Mouse (Mus musculus): ENCODE results near the gene Grb10. TPM values are rescaled to one million over a fixed set of nuclear protein-coding genes. Genes with fewer than 3 reads are reported as not detected.

Gene Grb10
- total RNA-seq (2014; rRNA removed), result 94.0 and 110 TPM in 2 replicates
- polyA plus RNA-seq (2015; fragmentation: Nextera tagmentation; extraction: Ambion mirVana), result 43.9 and 44.0 TPM in 2 replicates

DNA sequence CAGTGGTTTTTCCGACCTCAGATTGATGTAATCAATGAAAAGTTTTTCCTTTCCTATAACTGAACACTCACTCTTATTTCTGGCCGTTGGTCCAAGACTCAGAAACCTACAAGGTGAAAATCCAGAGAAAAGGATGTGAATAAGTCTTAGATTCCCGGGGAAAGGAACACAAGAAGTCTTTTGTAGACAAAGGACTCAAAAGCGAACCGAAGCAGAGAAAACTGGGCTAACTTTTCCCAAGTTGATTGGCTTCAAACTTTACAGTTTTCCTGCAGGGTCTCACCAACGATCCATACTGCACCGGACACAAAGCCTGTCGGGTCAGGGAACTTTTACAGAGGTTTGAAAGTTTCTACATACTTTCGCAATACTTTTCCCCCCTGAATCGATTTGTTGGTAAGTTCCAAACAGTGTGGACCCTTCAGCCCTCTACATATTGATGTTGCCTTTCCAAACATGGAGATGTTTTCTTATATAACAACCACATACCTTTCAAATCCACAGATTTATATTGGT lies at the start of gene Grb10:
Grb10 (minus strand) TSS at position 214 of the 516 bp plus-strand sequence.
- H3K4me1 ChIP-seq (ENCODE audit: insufficient read depth, low read length), result no peaks in the 10 kb centered on the region; the same call in 1 of the 2 replicates
- no peaks in the 10 kb centered on the region for H3K9me3 ChIP-seq (ENCODE audit: low read length)
- DNase-seq (ENCODE audit: low spot score) (no peak), ATAC-seq (ENCODE audit: low FRiP score) (no peak)
- 27% methylated on average over 10 of the region's 10 CpGs for WGBS
- peak within 1 kb of the TSS; percentile 43 for H3K4me3 ChIP-seq (ENCODE audit: low read depth, low read length)
- H3K4me2 ChIP-seq (ENCODE audit: low read depth, low read length, poor library complexity, severe bottlenecking), result peak within 1 kb of the TSS; percentile 60
- TF ChIP-seq CTCF (IDR thresholded peaks at IDR 0.05), result no peak
- H3K27ac ChIP-seq (ENCODE audit: low read depth, low read length), result no peak within 1 kb of the TSS
- peaks cover 71% of the 10 kb centered on the region for H3K27me3 ChIP-seq (ENCODE audit: insufficient read depth, low read length)
- H3K36me3 ChIP-seq (ENCODE audit: insufficient read depth, low read length), result no peaks in the 10 kb centered on the region
- H3K9ac ChIP-seq (replicated peaks; ENCODE audit: low read length, poor library complexity, severe bottlenecking), result no peak within 1 kb of the TSS

DNA sequence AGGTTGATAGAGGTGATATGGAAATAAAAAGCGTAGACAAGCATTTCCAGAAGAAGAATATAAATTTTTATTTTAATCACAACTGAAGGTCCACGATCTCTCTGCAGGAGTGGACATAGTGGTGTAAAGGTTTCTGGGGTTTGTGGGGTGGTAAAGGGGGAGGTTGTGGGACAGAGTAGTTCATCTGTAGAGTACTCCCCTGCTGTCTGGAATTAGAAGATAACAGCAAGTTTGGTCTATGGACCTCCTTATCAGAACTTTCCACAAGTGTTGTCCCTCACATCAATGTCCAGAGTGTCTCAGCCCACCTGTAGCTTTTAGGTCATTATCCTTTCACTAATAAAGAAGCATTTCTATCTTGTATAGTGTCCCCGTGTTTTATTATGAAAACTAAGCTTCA lies 43.2 kb upstream of the Grb10 start:
- H3K9me3 ChIP-seq (ENCODE audit: low read length), result 0 out of 2 replicates have a peak, but pooled peaks cover 3% of the 10 kb centered on the region
- WGBS, result 87% methylated on average over 3 of the region's 3 CpGs
- TF ChIP-seq CTCF (IDR thresholded peaks at IDR 0.05), result no peak

DNA sequence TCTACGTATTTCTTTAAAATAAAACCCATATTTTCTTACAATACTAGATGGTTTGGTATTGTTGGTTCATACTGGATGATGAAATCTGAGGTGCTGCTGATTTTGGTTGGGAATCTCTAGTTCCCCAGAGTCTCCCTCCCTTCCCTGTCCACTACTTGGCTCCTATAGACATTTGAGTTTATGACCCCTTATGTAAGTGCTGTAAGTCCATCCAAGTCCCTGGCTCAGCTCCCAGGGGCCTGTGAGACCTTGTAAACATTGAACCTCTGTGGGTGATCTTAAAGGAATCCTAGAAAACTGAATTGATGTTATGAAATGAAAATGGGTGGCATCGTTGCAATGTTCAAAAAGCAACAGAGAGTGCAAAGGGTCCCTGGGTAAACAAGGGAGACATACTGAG lies 40.7 kb upstream of the Grb10 start:
- TF ChIP-seq CTCF (IDR thresholded peaks at IDR 0.05), result no peak
- whole genome bisulfite sequencing, result 81% methylated on average over 2 of the region's 2 CpGs

More for the DNA sequence above, 43.2 kb upstream of the Grb10 start:
- Histone ChIP-seq H3K27ac (ENCODE audit: low read depth, low read length) (no peak overlapping the region), H3K36me3 (ENCODE audit: insufficient read depth, low read length) (no peaks in the 10 kb centered on the region), H3K4me2 (ENCODE audit: low read depth, low read length, poor library complexity, severe bottlenecking) (no peak overlapping the region), H3K9ac (replicated peaks; ENCODE audit: low read length, poor library complexity, severe bottlenecking) (no peak overlapping the region), H3K4me1 (ENCODE audit: insufficient read depth, low read length) (no peaks in the 10 kb centered on the region), H3K4me3 (ENCODE audit: low read depth, low read length) (no peak overlapping the region), H3K27me3 (ENCODE audit: insufficient read depth, low read length) (no peaks in the 10 kb centered on the region)
- ATAC-seq (ENCODE audit: low FRiP score) (no peak), DNase-seq (ENCODE audit: low spot score) (no peak)

DNA sequence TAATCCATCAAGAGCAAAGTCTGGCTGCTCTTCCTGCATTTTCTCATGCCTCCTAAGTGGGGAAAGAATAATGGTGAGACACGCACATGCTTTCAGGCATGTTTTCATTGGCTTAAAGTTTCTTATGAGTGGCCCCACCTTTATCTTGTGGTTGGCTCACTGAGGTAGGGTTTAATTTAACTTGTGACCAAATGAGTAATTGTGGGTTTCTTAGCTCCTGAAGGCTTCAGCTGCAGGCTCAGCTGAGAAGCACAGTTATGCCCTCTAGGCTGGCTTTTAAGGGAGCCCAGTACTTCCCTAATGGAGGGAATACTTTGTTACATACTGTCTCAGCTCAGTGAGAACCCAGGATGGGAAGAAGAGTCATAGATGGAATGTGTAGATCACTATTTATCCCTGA lies 37.0 kb upstream of the Grb10 start:
- no peaks in the 10 kb centered on the region for H3K9me3 ChIP-seq (ENCODE audit: low read length)
- H3K27me3 ChIP-seq (ENCODE audit: insufficient read depth, low read length), result no peaks in the 10 kb centered on the region
- no peak overlapping the region for H3K4me3 ChIP-seq (ENCODE audit: low read depth, low read length)
- no peaks in the 10 kb centered on the region for H3K4me1 ChIP-seq (ENCODE audit: insufficient read depth, low read length)
- 97% methylated on average over 1 of the region's 1 CpGs for WGBS
- no peak overlapping the region for H3K4me2 ChIP-seq (ENCODE audit: low read depth, low read length, poor library complexity, severe bottlenecking)
- no peak for TF ChIP-seq CTCF (IDR thresholded peaks at IDR 0.05)
- no peaks in the 10 kb centered on the region for H3K36me3 ChIP-seq (ENCODE audit: insufficient read depth, low read length)
- DNase-seq (ENCODE audit: low spot score) (no peak), ATAC-seq (ENCODE audit: low FRiP score) (no peak)
- no peak overlapping the region for H3K27ac ChIP-seq (ENCODE audit: low read depth, low read length)
- H3K9ac ChIP-seq (replicated peaks; ENCODE audit: low read length, poor library complexity, severe bottlenecking), result no peak overlapping the region

More for the DNA sequence above, 40.7 kb upstream of the Grb10 start:
- Histone ChIP-seq H3K9ac (replicated peaks; ENCODE audit: low read length, poor library complexity, severe bottlenecking) (no peak overlapping the region), H3K27me3 (ENCODE audit: insufficient read depth, low read length) (no peaks in the 10 kb centered on the region), H3K4me1 (ENCODE audit: insufficient read depth, low read length) (no peaks in the 10 kb centered on the region), H3K4me3 (ENCODE audit: low read depth, low read length) (no peak overlapping the region), H3K9me3 (ENCODE audit: low read length) (0 out of 2 replicates have a peak, but pooled peaks cover 3% of the 10 kb centered on the region), H3K4me2 (ENCODE audit: low read depth, low read length, poor library complexity, severe bottlenecking) (no peak overlapping the region), H3K36me3 (ENCODE audit: insufficient read depth, low read length) (no peaks in the 10 kb centered on the region), H3K27ac (ENCODE audit: low read depth, low read length) (no peak overlapping the region)
- DNase-seq (ENCODE audit: low spot score) (no peak), ATAC-seq (ENCODE audit: low FRiP score) (no peak)

DNA sequence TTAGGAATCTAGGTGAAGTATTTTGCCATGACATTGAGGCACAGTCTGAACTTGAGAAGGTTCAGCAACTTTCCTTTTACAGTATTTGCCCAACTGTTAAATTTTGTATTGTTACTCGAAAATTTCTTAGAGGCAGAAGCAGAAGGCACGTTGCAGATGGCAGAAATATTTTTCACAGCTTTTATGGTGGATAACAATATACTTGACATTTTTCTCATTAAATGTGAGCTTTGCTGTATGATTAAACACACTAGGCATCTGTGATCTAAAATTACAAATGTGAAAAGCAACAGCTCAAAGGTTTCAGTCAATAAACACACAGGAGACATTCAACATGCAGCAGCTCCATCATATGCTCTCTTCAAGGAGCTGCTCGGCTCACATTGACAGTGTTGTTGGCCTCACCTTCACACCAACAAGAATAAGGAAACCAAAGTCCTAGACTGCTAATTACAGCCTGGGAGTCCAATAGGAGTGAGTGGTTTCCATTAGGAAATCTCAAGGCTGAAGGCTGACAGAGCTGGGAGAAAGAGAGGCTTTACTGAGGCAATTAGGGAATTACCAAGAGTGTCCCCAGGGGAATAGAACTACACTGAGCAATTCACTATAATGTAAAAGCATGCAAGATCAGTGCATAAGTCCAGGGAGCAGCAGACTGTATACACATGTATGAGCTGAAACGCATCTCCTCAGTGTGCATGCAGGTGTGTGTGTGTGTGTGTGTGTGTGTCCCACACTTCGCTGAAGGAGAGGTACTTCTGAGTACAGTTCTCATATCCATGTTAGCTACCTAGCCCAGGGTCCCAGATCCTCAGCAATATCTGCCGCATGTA lies 35.1 kb upstream of the Grb10 start:
- no peak for TF ChIP-seq CTCF (IDR thresholded peaks at IDR 0.05)
- 83% methylated on average over 6 of the region's 6 CpGs for WGBS
- H3K4me2 ChIP-seq (ENCODE audit: low read depth, low read length, poor library complexity, severe bottlenecking), result no peak overlapping the region
- no peak overlapping the region for H3K4me3 ChIP-seq (ENCODE audit: low read depth, low read length)
- ATAC-seq (ENCODE audit: low FRiP score), result 0 out of 2 replicates have a peak, but pooled peaks have one; percentile 20
- H3K27ac ChIP-seq (ENCODE audit: low read depth, low read length), result no peak overlapping the region
- DNase-seq (ENCODE audit: low spot score), result peak; percentile 26
- no peaks in the 10 kb centered on the region for H3K27me3 ChIP-seq (ENCODE audit: insufficient read depth, low read length)
- H3K36me3 ChIP-seq (ENCODE audit: insufficient read depth, low read length), result no peaks in the 10 kb centered on the region
- no peaks in the 10 kb centered on the region for H3K4me1 ChIP-seq (ENCODE audit: insufficient read depth, low read length)
- no peak overlapping the region for H3K9ac ChIP-seq (replicated peaks; ENCODE audit: low read length, poor library complexity, severe bottlenecking)
- H3K9me3 ChIP-seq (ENCODE audit: low read length), result no peaks in the 10 kb centered on the region

DNA sequence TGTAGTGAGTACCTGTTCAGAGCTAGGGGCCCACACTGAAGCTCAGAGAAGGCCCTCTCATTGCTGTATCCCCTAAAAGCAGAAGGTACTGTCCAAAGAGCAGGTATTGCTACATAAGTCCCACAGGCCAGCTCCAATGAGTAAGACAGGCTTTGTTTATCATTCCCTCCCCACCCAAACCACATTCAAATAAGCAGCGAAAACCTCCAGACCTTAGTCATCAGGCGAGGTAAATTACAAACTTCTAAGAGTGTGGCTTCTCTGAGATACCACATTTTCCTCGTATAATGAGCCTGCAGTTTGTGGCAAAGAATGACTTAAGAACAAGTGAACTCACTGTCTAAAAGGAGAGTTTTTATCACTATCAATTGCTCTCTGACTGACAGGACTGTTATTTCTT lies 33.8 kb upstream of the Grb10 start:
- H3K9me3 ChIP-seq (ENCODE audit: low read length), result no peaks in the 10 kb centered on the region
- ATAC-seq (ENCODE audit: low FRiP score), result no peak
- H3K9ac ChIP-seq (replicated peaks; ENCODE audit: low read length, poor library complexity, severe bottlenecking), result no peak overlapping the region
- H3K4me1 ChIP-seq (ENCODE audit: insufficient read depth, low read length), result no peaks in the 10 kb centered on the region
- no peaks in the 10 kb centered on the region for H3K36me3 ChIP-seq (ENCODE audit: insufficient read depth, low read length)
- H3K4me3 ChIP-seq (ENCODE audit: low read depth, low read length), result no peak overlapping the region
- TF ChIP-seq CTCF (IDR thresholded peaks at IDR 0.05), result no peak
- WGBS, result 83% methylated on average over 3 of the region's 3 CpGs
- H3K27ac ChIP-seq (ENCODE audit: low read depth, low read length), result no peak overlapping the region
- no peak overlapping the region for H3K4me2 ChIP-seq (ENCODE audit: low read depth, low read length, poor library complexity, severe bottlenecking)
- no peaks in the 10 kb centered on the region for H3K27me3 ChIP-seq (ENCODE audit: insufficient read depth, low read length)
- DNase-seq (ENCODE audit: low spot score), result no peak
